Mouse (Mus musculus) common myeloid progenitor, adult 5-6 weeks (primary cell): ENCODE results near the gene Tmem132d. TPM values are rescaled to one million over a fixed set of nuclear protein-coding genes. Genes with fewer than 3 reads are reported as not detected.
"Not testable (repeated sequence)": the region's sequence is repeated elsewhere in the genome, so short reads cannot be mapped to it uniquely, and the experiment has no call there.

Experiments used
- ATAC-seq: replicated peaks from 2 replicates; pipeline ENCODE4 v1.8.0; 2016; ENCODE audit warnings: low read depth, mild to moderate bottlenecking, moderate TSS enrichment, inconsistent platforms; ENCODE audit not compliant: poor library complexity, severe bottlenecking
- total RNA-seq: library from RNA; stranded (forward); fragments of 200-1000, 187-1606 nt; gene quantifications from 2 replicates; pipeline ENCODE4 v1.2.3, GENCODE M21; 2017

The Tmem132d gene
- total RNA-seq, 1 experiment from 2014 or later: not detected

DNA sequence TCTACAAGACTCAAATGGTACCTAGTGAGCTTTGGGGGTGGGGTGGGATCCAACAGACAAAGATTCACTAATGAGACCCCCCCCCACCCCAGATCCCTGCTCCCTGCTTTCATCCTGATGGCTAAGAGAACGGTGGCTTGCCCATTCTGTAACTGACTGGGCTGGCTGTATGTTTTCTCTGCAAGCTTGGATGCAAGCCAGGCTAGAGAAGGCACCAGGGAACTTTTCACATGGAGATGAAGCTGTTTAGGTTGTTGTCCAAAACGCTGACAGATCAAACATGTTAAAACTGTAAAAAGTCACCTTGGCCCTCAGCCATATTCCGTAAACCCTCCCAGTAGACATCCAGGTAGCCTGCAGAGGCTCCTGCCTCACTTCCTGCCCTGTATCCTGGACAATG is 313.7 kb downstream of the Tmem132d start:
- no peak for ATAC-seq

DNA sequence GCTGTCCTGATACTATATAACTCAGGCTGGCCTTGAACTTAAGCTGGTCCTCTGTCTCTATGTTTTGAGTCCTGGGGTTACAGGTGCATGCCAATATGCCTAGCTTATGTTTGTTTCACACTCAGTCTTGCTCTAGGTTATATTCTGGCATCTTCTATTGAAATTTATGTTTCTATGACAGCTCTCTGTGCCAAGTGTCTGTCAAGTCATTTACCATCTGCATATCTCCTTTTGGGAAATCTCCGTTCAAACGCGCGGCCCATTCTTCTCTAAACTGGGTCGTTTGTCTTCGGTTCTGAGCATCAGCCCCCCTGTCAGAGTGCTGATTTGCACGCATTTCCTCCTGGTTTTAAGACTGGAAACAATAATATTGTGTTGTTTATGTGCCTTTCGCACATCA is 319.8 kb downstream of the Tmem132d start:
- no peak for ATAC-seq

DNA sequence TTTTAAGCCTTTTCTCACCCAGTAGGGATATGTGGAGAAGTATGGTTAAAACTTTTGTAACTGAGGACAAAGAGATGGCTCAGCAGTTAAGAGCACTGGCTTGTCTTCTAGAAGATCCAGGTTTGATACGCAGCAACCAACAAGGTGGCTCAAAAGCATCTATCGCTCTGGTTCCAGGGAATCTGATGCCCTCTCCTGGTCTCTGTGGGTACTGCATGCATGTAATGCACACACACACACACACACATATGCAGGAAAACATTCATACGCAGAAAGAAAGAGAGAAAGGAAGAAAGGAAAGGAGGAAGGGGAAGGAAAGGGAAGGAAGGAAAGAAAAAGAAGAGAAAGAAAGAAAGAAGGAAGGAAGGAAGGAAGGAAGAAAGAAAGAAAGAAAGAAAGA is 320.4 kb downstream of the Tmem132d start:
- ATAC-seq: no peak

DNA sequence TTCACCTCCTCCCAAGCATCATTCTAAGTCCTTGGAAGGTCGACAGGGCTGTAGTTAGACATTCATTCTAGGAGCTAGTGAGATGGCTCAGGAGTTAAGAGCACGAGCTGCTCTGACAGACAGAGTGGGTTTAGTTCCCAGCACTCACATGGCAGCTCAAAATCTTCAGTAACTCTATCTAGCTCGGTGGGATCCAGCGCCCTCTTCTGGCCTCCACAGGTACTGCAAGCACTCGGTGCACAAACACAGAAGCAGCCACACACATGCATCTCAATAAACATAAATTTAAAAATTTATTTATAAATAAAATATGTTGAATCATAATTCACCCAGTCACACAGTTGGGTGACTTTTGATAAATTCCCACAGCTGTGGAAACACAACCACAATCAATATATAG is 321.2 kb downstream of the Tmem132d start:
- no peak for ATAC-seq

DNA sequence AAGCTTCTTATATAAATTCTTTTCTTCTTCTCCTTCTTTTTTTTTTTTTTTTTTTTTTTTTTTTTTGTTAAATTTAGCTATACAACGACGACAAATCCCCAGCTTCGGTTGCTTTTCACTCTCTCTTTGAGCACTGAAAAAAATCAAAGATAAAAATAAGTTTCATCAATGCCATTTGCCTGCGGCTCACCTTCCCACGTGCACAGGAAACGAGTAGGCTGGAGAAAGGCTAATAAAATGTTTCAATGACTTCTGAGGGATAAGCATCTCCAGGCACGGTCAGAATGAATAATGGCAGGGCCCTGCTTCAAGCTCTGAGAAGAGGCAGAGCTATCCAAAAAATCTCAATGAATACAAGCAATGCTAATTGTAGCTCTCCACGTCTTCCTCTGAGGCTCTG is 330.3 kb downstream of the Tmem132d start:
- no peak for ATAC-seq

DNA sequence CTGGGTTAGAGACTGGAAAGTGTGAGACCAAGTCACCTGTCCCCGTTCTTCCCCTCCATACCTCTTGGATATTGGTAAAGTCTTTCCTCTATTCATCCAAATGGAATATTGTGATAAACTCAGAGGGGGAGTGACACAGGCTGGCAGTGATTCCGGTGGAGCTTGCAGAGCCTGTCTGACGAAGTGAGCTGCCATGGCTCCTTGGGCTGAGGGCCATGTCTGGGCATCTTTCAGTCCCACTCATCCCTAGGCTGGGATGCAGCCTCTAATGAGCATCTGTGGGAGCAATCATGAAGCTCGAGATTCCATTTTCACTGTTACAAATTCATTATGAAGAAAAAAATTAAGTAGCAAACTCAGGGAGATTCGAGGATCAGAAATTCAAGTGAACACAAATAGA is 332.5 kb downstream of the Tmem132d start:
- no peak for ATAC-seq

DNA sequence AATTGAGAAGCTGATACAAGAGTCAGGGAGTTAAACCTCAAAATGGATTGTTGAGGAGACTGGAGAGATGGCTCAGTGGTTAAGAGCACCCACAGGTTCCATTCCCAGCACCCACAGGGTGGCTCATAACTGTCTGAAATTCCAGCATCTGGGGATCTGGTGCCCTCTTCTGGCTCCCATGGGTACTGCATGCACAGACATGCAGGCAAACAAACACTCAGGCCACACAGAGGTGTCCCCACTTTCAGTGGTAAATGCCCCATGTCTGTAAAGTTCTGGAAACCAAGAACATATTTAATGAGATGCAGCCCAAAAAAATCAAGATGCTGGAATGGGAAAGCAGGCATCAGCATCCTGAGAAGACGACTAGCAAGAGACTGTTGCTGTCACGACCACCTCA is 333.4 kb downstream of the Tmem132d start:
- no peak for ATAC-seq

DNA sequence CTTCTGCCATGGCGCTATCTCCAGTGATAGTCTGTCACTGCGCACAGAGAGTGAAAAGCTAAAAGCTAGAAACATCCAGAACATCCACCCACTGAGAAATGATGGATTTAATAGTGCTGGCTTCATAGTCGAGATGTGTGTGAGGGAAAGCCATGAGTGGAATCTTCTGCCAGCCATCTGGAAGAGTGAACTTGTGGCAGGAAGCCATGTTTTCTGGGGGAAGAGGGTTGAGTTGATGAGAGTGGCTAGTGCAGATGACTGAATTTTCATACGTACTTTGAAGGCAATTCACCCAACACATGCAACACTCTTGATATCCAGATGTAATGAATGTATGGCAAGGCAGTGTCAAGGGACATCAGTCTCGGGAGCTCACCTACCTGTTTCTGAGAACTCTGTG is 342.3 kb downstream of the Tmem132d start:
- ATAC-seq: no peak

DNA sequence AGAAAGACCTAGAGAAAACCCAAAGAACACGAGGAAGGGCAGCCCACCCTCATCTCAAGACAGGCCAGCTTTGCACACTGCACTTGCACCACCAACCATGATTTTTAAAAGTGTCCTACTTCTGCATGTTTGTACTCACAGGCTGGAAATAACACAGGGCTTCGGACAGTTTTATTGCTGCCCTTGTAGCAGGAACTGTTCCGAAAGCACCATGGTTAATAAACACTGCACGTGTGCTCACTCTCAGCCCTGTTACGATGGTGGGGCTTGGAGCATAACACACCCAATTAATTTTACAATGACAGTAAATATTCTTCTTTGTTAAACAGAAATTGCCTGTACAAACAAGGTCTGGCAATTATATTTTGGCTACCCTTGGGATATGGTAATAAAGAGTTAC is 357.4 kb downstream of the Tmem132d start:
- no peak for ATAC-seq

DNA sequence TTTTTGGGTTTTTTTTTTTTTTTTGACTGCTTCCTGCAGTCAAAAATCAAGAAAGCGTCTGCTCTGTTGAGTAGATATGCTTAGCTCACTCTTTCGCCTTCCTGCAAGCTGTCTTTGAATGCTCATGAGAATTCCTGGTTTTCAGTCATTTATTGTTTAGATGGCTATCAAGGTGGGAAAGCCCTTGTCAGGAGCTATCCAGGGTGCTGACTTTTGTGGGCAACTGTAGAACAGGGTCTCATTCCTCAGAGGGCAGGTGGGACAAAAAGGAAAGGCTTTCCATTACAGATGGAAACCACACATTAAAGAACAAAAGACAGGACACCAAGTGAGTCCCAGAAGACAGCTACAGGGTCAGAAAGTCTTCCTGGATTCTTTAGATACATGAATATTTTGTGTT is 360.3 kb downstream of the Tmem132d start:
- no peak for ATAC-seq

DNA sequence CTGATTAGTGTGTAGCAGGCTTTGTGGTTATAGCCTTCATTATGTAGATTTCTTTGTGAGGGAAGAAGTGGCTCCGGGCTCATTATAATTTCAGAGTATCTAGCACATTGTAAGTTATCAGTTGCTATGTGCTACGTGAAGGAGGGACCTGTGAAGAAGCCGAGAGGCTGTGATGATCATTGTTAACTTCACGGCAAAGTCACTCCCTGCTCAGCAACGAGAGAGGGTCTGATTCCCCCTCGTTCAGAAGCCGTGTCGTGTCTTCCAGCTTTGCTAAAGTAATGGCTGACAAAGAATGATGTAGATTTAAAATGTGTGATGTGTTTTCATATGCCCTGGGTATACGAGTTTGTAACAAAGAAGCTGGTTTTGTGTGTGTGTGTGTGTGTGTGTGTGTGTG is 391.1 kb downstream of the Tmem132d start:
- ATAC-seq: no peak

DNA sequence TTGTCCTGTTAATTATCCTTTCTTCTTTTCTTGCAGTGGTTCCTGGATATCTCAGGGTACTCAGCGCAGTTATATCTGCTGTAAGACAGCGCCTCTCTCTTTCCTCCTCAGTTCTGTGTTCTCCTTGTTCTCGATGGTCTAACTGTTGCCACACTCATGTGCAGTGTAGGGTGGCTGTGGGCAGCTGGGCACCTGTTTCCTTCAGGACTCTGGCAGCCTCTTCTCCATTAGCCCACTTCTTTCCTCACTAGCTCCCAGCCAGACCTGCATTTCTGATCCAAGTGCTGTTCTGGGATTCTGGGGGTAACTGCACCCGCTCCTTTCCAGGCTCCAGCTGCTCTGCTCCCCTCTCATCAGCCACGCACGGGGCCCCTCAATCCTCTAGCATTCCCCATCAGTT is 392.8 kb downstream of the Tmem132d start:
- ATAC-seq: no peak

DNA sequence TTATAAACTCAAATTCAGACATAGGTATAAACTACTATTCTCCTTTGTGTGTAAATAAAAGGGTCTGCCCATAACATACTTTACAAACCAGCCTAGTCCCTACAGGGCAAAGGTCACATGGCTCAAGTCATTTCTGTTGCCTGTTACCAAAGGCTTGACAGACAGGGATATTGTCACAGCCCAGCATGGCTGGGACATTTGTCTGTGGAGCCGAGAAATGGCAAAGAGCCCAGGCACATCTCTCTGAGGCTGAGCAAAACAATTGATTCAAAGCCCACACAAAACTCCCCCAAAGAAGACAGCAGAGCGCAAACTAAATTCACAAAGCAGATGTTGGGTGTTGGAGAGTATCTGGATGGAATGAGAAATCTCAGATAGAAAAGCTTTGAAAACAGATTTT is 405.8 kb downstream of the Tmem132d start:
- no peak for ATAC-seq

DNA sequence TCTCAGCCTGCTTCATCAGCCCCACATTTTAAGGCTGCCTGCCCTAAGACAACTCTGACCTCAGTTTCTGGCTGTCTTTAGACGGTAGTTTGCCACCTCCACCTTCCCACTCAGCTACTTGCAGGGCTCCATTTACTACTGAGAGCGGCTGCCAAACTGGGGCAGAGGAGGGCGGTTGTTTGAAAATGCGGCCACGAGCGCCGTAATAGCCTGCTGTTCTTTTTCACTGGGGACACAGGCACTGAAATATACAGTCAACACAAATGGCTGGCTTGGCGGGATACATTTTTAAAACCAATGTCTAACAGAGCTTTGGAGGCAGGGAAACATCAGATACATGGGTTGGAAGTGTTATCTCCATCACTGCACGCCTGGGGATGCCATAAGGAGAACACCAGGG is 428.2 kb downstream of the Tmem132d start:
- no peak for ATAC-seq

DNA sequence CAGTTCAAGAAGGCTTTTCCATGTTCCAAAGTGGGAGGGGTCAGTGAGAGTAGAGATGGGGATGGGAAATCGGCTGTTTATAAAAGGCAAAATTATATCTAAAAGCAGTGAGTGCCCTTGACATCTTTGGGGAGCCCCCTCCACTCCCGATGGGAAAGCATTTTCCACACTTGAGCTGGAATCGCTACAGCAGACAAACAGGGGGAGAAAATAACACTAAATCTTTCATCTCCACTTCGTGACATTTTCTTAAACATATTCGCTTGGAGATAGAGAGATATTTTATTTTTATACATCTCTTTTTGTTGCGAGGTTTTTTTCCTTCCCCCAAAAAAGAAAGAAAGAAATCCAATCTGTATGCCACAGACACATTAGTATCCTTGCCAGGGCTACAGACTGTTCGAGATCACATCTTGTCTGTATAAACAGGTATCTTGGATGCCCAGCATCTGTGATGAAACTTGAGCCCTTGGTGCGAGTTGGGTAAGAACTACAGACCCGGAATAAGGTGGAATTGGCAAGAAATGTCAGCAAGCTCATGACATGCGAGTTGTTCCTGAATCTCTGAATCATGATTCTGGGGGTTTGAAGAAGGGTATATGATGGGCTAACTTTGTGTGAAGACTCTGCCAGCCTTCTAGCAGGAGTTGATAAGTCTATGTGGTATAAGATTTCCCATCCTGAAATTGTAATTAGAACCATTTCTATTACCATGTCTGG is 436.2 kb downstream of the Tmem132d start:
- ATAC-seq: no peak

DNA sequence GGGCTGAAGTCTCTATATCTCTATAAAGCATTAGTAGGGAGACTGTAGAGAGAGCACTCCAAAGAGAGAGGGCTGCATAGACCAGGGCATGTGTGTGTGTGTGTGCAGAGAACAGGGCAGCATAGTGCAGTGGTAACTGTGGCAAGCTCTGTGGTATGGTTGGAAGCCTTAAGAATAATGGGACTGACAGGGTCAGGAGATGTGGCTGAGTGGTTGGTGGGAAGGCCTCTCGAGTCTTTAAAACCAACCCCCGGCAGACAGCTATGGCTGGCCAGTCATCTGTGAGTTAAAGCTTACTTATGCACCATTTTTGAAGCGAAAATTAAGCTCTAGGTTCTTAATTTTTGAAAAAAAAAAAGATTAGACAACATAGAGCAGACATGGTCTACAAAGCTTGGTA is 439.4 kb downstream of the Tmem132d start:
- ATAC-seq: no peak

DNA sequence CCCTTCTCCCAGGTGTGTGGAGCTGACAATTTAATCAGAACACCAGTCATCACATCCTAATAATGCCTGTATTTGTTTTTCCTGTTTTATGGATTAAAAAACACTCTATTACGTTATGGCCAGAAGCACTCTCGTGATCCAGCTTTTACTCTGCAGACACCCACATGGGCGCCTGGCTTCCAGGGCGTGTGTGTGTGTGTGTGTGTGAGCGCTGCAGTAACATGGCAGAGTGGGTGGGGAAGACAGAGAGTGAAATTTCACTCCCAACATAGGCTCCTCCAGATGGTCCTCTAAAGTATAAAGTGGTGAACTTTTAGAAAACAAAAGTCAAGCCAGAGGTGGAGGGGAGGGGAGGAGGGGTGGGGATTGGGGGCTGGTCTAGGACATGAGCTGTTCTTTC is 442.1 kb downstream of the Tmem132d start:
- ATAC-seq: no peak

DNA sequence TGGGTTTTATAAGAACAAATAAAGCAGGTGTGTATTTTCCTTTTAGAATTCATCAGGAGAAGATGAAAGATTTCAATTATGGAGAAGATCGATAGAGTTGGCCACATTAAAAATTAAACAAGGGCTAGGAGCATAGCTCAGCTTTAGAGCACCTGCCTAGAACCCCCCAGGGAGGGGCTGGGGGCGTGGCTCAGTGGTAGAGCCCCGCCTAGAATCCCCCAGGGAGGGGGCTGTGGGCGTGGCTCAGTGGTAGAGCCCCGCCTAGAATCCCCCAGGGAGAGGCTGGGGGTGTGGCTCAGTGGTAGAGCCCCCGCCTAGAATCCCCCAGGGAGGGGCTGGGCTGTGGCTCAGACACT is 452.9 kb downstream of the Tmem132d start:
- not testable (repeated sequence) for ATAC-seq

DNA sequence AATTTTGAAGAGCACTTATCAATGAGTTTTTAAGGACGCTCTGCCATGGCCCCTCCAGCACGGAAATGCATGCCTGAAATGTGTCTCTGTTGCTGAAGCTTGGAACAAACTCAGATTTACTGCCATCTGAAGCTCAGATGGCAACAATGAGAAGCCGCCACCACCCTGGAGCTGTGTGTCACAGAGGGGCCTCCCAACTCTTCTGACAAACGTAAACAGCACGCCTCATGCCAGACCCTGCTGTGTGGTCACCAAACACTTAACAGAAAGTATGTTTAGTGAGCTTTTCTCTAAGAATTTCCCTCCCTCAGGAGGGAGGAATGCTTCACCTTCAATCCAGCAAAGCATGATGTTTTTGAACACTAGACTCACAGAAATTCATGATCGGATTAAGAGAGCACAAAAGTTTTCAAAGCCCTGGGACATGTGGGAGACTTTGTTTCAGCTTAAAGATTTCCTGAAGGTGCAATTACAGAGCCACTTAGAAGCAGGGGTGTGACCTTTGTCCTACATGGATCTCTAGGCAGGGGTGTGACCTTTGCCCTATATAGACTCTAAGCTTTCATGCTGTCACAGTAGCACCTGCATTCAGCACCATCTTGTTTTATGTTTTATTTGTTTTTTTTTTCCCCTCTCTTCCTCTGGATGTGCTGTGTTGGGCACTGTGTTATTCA is 453.4 kb downstream of the Tmem132d start:
- no peak for ATAC-seq

DNA sequence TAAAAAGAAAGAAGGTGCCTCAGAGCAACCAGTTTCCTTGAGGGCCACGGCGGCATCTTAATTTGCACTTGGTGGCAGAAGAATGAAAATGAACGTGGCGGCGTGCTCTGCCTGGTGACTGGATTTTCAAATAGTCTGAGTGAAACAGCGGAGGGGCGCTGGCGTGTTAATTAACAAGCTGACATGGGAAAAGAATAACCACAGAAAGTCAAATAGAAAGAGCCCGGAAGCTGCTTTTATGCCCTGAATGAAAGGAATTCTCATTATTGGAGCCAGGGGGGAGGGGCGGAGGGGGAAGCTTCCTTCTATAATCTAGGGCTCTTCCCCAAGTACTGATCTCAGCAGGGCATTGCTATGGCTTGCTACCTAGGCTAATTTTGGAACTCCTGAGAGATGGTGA is 456.2 kb downstream of the Tmem132d start:
- ATAC-seq: no peak

DNA sequence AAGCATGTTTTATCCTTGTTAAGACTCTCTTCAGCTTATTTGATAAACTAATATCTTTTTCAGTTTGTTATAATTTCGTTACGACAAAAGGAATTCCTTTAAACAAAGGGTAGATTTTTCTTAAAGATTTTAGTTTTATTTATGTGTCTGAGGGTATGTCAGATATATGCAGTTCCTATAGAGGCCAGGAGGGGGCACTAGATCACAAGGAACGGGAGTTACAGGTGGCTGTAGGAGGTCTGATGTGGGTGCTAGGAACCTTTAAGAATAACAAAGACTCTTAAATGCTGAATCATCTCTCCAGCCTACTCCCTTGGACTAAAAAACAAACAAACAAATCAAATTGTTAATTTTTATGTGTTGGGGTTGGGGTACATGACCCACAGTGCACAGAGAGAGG is 467.2 kb downstream of the Tmem132d start:
- no peak for ATAC-seq

DNA sequence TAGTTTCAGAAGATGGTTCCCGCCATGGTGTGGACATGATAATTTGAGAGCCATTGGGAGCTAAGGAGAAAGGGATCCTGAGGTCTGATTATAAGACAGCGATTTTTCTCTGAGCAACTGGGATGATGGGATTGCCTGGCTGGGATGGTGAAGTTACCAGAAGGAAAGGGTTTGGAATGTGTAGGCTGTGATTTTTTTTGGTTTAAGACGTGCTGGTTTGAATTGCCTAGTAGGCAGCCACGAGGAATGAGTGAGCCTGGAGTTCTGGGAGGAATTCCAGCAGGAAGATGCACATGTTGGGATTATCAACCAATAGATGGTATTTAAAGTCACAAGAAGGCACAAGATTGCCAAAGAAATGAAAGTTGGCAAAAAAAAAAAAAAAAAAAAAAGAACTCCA is 470.2 kb downstream of the Tmem132d start:
- no peak for ATAC-seq
